Mouse (Mus musculus) forebrain, embryonic 16.5 days (tissue): ENCODE results near the gene Efnb3. TPM values are rescaled to one million over a fixed set of nuclear protein-coding genes. Genes with fewer than 3 reads are reported as not detected.

Source experiments
- ATAC-seq: fragments of 200-750 bp; cut with Nextera tagmentation; 2 replicates; pipeline ENCODE4 v1.8.0; 2017; ENCODE audit warnings: mild to moderate bottlenecking, moderate library complexity
- H3K27ac ChIP-seq: fragments of 300-500 bp; sonication (generic); 2 replicates; pipeline ENCODE4 v1.5.1; 2014; ENCODE audit warnings: low read length, control low read depth
- H3K27me3 ChIP-seq: fragments of 300-500 bp; sonication (generic); replicated peaks from 2 replicates; pipeline ENCODE4 v1.6.1; 2014; ENCODE audit warnings: low read length; ENCODE audit not compliant: control insufficient read depth, insufficient read depth
- H3K36me3 ChIP-seq: fragments of 300-500 bp; sonication (generic); 2 replicates; pipeline ENCODE4 v1.6.1; 2014; ENCODE audit not compliant: control insufficient read depth, insufficient read depth
- H3K4me1 ChIP-seq: fragments of 300-500 bp; sonication (generic); replicated peaks from 2 replicates; pipeline ENCODE4 v1.6.1; 2014; ENCODE audit warnings: low read length; ENCODE audit not compliant: control insufficient read depth, insufficient read depth
- H3K4me2 ChIP-seq: fragments of 300-500 bp; sonication (generic); 2 replicates; pipeline ENCODE4 v1.6.1; 2014; ENCODE audit warnings: mild to moderate bottlenecking, low read length, control low read depth
- H3K4me3 ChIP-seq: fragments of 300-500 bp; sonication (generic); replicated peaks from 2 replicates; pipeline ENCODE4 v1.5.1; 2014; ENCODE audit warnings: mild to moderate bottlenecking, low read length, control low read depth
- H3K9ac ChIP-seq: fragments of 300-500 bp; sonication (generic); replicated peaks from 2 replicates; pipeline ENCODE4 v1.6.1; 2014; ENCODE audit warnings: low read depth, low read length, control low read depth
- H3K9me3 ChIP-seq: fragments of 300-500 bp; sonication (generic); 2 replicates; pipeline ENCODE4 v1.6.1; 2016; ENCODE audit warnings: low read length; ENCODE audit not compliant: control insufficient read depth
- WGBS: fragments of 180-500 bp; shearing (Covaris S2); extraction: QIAGEN DNeasy Blood & Tissue Kit; methylation state at CpG from one replicate; pipeline ENCODE4 v1.1.7; 2014; 5-methylcytosine and 5-hydroxymethylcytosine counted together
- polyA plus RNA-seq: library from polyadenylated mRNA; unstranded; fragments of >200 nt; fragmentation: Nextera tagmentation; extraction: Ambion mirVana; gene quantifications from 2 replicates; pipeline ENCODE4 v1.2.1, GENCODE M21; 2015

Gene Efnb3
- polyA plus RNA-seq, 1 experiment from 2014 or later: 123 TPM

GRCm38 (mm10) chr11:69558756-69559155 is 1.2 kb downstream of the Efnb3 start:
- H3K4me1 ChIP-seq: peaks cover 60% of the 10 kb centered on the region
- no peaks in the 10 kb centered on the region for H3K9me3 ChIP-seq
- peak overlapping the region; percentile 93 for H3K4me2 ChIP-seq
- H3K27me3 ChIP-seq: no peaks in the 10 kb centered on the region
- H3K36me3 ChIP-seq: 0 out of 2 replicates have a peak, but pooled peaks cover 3% of the 10 kb centered on the region
- peak overlapping the region; percentile 78 for H3K4me3 ChIP-seq
- ATAC-seq: no peak
- 57% methylated on average over 6 of the region's 6 CpGs for WGBS
- no peak overlapping the region for H3K27ac ChIP-seq
- H3K9ac ChIP-seq: peak overlapping the region; percentile 93

- ATAC-seq: no peak
- peak overlapping the region; percentile 56 for H3K27ac ChIP-seq
- 11% methylated on average over 14 of the region's 14 CpGs for WGBS
- peaks cover 73% of the 10 kb centered on the region for H3K4me1 ChIP-seq
- H3K9ac ChIP-seq: peak overlapping the region; percentile 54
- peak overlapping the region; percentile 78 for H3K4me3 ChIP-seq
- H3K27me3 ChIP-seq: no peaks in the 10 kb centered on the region
- H3K9me3 ChIP-seq: no peaks in the 10 kb centered on the region
- 0 out of 2 replicates have a peak, but pooled peaks cover 3% of the 10 kb centered on the region for H3K36me3 ChIP-seq
- peak overlapping the region; percentile 93 for H3K4me2 ChIP-seq
Observed at GRCm38 (mm10) chr11:69557381-69557958, 2.5 kb downstream of the Efnb3 start.

GRCm38 (mm10) chr11:69554539-69555140 is 5.4 kb downstream of the Efnb3 start:
- Histone ChIP-seq H3K27ac (no peak overlapping the region), H3K4me1 (peaks cover 62% of the 10 kb centered on the region), H3K36me3 (0 out of 2 replicates have a peak, but pooled peaks cover 3% of the 10 kb centered on the region), H3K27me3 (no peaks in the 10 kb centered on the region), H3K9me3 (no peaks in the 10 kb centered on the region), H3K4me2 (no peak overlapping the region), H3K4me3 (no peak overlapping the region), H3K9ac (no peak overlapping the region)
- ATAC-seq: no peak
- WGBS: 87% methylated on average over 5 of the region's 5 CpGs

- Histone ChIP-seq H3K27ac (peak overlapping the region; percentile 91), H3K27me3 (no peaks in the 10 kb centered on the region), H3K4me3 (peak overlapping the region; percentile 16), H3K4me2 (peak overlapping the region; percentile 37), H3K9me3 (no peaks in the 10 kb centered on the region), H3K4me1 (peaks cover 63% of the 10 kb centered on the region), H3K36me3 (0 out of 2 replicates have a peak, but pooled peaks cover 3% of the 10 kb centered on the region), H3K9ac (peak overlapping the region; percentile 49)
- ATAC-seq: peak; percentile 4; the same call in 1 of the 2 replicates
- WGBS: 14% methylated on average over 2 of the region's 2 CpGs
Observed at GRCm38 (mm10) chr11:69553341-69553721, 6.7 kb downstream of the Efnb3 start.

GRCm38 (mm10) chr11:69552622-69553340 is 7.2 kb downstream of the Efnb3 start:
- Histone ChIP-seq H3K27ac (peak overlapping the region; percentile 91), H3K36me3 (0 out of 2 replicates have a peak, but pooled peaks cover 3% of the 10 kb centered on the region), H3K9ac (peak overlapping the region; percentile 49), H3K9me3 (no peaks in the 10 kb centered on the region), H3K27me3 (no peaks in the 10 kb centered on the region), H3K4me3 (peak overlapping the region; percentile 16), H3K4me1 (peaks cover 63% of the 10 kb centered on the region), H3K4me2 (peak overlapping the region; percentile 37)
- ATAC-seq: peak; percentile 87
- WGBS: 7% methylated on average over 14 of the region's 14 CpGs

GRCm38 (mm10) chr11:69551310-69551709 is 8.7 kb downstream of the Efnb3 start:
- Histone ChIP-seq H3K27ac (no peak overlapping the region), H3K36me3 (0 out of 2 replicates have a peak, but pooled peaks cover 3% of the 10 kb centered on the region), H3K9ac (no peak overlapping the region), H3K4me3 (no peak overlapping the region), H3K4me2 (no peak overlapping the region), H3K4me1 (peaks cover 58% of the 10 kb centered on the region), H3K9me3 (no peaks in the 10 kb centered on the region), H3K27me3 (no peaks in the 10 kb centered on the region)
- 62% methylated on average over 4 of the region's 4 CpGs for WGBS
- no peak for ATAC-seq

- WGBS: 48% methylated on average over 12 of the region's 12 CpGs
- ATAC-seq: no peak
- Histone ChIP-seq H3K36me3 (0 out of 2 replicates have a peak, but pooled peaks cover 1% of the 10 kb centered on the region), H3K27ac (peak within 1 kb of the TSS; percentile 52), H3K27me3 (no peaks in the 10 kb centered on the region), H3K4me2 (no peak within 1 kb of the TSS), H3K9ac (0 out of 2 replicates have a peak within 1 kb of the TSS, but pooled peaks have one; percentile 26), H3K4me1 (peaks cover 62% of the 10 kb centered on the region), H3K4me3 (no peak within 1 kb of the TSS), H3K9me3 (no peaks in the 10 kb centered on the region)
Observed at GRCm38 (mm10) chr11:69549060-69549656, 10.8 kb downstream of the Efnb3 start, which contains the start of gene Dnah2. Gene Dnah2, minus strand, starts transcription at chr11:69549110.

- Histone ChIP-seq H3K9ac (peak overlapping the region; percentile 62), H3K4me2 (peak overlapping the region; percentile 74), H3K4me3 (peak overlapping the region; percentile 47), H3K27ac (peak overlapping the region; percentile 91), H3K4me1 (peaks cover 53% of the 10 kb centered on the region), H3K27me3 (no peaks in the 10 kb centered on the region), H3K36me3 (no peaks in the 10 kb centered on the region), H3K9me3 (no peaks in the 10 kb centered on the region)
- WGBS: 1% methylated on average over 15 of the region's 15 CpGs
- peak; percentile 5 for ATAC-seq
Observed at GRCm38 (mm10) chr11:69547071-69547470, 12.9 kb downstream of the Efnb3 start.
